Mouse (Mus musculus) heart, adult 11 months (tissue): ENCODE results near the gene Nagpa.

ENCODE experiments used
- DNase-seq: peaks from one replicate; pipeline ENCODE4 v3.0.0; 2022

Nagpa gene

GRCm38 (mm10) chr16:5203668-5204433, at the start of gene Nagpa:
TSS of gene Nagpa (minus strand) at chr16:5204012.
- peak; percentile 99 for DNase-seq

GRCm38 (mm10) chr16:5252260-5252659, 48.4 kb upstream of the Nagpa start:
- DNase-seq = peak; percentile 70

GRCm38 (mm10) chr16:5250891-5251290, 47.1 kb upstream of the Nagpa start:
- DNase-seq = peak; percentile 78

- DNase-seq = peak; percentile 97
These were observed 40.6 kb upstream of the Nagpa start for GRCm38 (mm10) chr16:5244411-5244810.

DNA sequence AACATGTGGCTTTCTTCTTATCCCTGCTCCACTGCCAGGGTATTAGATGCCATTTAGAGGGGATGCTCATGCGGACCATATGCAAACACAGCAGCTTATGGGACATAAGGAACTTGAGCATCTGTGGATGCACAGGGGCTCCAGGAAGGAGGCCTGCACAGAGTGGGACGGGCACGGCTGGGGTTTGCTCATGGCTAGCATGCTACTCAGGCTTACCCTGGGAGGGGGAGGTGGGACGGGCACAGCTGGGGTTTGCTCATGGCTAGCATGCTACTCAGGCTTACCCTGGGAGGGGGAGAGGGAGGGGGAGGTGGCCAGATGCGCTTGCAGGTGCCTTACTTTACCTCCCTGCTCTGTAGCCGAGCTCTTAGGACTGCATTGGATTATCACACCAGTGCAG, 39.1 kb upstream of the Nagpa start:
- peak; percentile 84 for DNase-seq

- peak; percentile 83 for DNase-seq
These were observed 38.5 kb upstream of the Nagpa start for GRCm38 (mm10) chr16:5242355-5242754.

DNA sequence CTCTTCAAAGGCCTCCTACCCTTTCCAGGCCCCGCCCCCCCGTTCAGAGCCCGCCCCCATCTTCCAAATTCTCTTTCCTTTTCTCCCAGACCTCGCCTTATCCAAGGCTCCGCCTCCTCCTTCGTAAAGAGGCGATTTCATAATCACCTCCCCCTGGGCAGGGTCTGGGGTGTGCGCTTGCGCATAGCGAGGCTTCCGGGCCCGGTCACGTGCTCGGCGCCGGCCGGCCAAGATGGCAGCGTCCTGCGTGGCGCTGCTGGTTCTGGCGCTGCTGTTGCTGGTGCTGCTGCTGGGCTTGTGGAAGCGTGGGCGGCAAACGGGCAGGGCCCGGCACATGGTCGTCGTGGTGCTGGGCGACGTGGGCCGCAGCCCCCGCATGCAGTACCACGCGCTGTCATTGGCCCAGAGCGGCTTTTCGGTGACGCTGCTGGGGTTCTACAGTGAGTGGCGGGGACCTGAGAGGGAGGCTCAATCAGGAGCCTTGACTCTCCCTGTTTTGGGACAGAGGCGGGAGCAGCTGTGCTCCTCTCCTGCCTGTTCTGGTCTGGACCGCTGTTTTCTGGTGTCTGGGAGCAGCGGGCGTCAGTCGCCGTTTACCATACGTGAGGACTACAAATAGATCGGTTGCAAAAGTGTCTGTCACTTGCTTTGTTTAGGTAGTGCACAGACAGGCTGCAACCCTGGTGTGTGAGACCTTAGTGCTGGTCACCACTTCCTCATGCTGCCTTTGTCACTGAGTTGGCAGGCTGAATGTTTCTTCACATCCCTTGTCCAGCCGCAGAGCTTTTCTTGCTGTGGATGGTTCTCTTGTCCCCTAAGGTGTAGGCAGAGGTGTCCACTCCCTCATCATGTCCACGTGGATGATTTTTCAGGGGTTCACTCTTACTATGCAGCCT, 29.9 kb upstream of the Nagpa start, which contains the start of gene Alg1:
Alg1 (plus strand) TSS at position 204 of the 896 bp plus-strand sequence.
- DNase-seq = peak; percentile 100

GRCm38 (mm10) chr16:5232982-5233381, 29.2 kb upstream of the Nagpa start:
- peak; percentile 41 for DNase-seq

- DNase-seq = peak; percentile 80
These were observed 24.3 kb upstream of the Nagpa start for GRCm38 (mm10) chr16:5228103-5228502.

DNA sequence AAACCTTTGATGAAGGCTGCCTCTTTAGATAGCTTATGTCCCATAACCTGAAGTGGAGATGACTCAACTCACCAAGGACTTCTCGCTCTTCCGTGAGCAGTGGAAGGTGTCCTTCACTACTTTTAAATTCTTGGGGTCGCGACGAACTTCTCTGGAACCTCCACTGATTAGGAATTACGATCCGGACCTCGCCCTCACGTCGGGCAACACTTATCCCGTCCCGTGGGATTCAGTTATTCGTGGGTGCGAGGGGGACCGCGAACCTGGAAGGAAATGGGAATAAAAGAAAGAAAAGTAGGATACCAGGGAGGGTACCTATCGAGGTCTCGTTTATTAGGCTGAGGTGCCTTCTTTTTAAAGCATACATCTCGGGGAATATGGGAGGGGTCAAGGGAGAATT, 23.7 kb upstream of the Nagpa start:
- DNase-seq = peak; percentile 85

DNA sequence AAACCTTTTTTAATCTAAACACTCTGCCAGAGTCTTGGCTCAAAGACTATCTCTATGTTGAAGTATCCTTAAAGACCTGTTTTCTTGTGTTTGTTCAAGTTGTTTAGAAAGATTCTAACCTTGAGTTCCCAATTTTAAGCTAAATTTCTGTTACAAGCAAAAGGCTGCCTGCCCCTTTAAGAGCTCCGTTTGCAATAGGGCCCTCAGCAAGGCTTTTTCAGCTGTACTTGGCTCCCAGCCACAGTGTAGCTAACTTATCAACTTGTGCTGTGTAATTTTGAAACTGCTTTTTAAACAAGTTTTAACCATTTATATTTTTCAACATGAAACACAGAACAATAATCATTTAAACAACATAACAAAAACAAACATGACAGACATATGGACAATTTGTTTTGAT, 22.7 kb upstream of the Nagpa start:
- peak; percentile 88 for DNase-seq

DNA sequence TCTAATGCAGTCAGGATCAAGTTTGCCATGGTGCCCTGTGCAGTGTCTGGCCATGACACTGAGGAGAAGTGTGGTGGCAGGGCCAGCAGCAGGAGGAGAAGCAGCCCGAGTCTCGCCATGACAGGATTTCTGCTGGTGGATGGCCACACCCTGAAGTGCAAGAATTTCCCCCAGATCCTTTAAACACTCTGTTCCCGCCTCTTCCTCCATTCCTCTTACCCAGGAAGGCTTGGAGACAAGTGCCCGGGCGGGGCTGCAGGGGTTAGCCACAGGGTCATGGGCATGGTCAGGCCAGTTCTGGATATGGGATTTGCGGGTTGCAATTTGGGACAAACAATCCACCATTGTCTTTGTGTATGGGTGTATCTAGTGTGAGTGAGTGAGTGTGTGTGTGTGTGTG, 18.3 kb upstream of the Nagpa start, which contains the start of gene AU021092:
AU021092 (minus strand) TSS at position 160 of the 400 bp plus-strand sequence.
- DNase-seq = peak; percentile 97

- peak; percentile 93 for DNase-seq
These were observed 17.6 kb upstream of the Nagpa start for GRCm38 (mm10) chr16:5221403-5221802.

- peak; percentile 93 for DNase-seq
These were observed 13.7 kb upstream of the Nagpa start for GRCm38 (mm10) chr16:5217341-5218133.

GRCm38 (mm10) chr16:5216686-5217085, 12.9 kb upstream of the Nagpa start:
- peak; percentile 97 for DNase-seq

DNA sequence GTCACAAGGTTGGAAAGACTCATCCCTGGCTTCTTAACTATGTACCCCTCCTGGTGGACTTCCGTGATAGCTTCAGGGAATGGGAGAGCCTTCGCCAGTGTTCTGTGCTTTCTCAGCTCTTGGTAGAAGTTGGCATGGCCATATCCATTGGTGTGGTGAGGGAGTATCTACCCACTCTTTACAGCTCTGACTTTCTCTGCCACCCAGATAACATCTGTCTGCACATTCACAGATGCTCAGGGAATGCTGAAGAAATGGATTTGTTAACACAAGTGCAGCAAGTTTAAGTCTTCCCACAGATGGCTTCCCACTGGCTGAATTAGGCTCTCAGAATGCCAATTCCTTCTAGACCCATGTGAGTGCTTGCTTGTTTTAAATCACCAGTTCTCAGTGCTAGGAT, 10.3 kb upstream of the Nagpa start:
- peak; percentile 79 for DNase-seq

DNA sequence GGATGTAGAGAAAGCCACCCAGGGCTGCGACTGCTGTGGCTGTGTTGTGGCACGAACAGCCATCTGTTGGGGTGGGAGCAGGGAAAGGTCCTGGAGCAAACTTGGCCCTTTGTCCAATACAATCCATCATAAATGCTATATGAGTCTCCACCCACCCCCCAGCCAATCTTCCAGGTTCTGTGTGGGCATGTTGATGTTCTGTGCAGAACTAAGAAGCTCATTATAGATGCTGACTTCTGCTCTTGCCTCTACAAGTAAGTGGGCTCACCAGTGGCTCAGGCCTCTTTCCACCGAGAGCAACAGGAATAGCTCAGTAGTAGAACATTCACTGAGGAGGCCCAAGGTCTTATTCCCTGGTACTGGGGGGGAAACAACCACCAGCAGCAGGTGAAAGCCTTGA, 8.3 kb upstream of the Nagpa start:
- peak; percentile 86 for DNase-seq

GRCm38 (mm10) chr16:5210365-5210764, 6.6 kb upstream of the Nagpa start:
- no peak for DNase-seq

DNA sequence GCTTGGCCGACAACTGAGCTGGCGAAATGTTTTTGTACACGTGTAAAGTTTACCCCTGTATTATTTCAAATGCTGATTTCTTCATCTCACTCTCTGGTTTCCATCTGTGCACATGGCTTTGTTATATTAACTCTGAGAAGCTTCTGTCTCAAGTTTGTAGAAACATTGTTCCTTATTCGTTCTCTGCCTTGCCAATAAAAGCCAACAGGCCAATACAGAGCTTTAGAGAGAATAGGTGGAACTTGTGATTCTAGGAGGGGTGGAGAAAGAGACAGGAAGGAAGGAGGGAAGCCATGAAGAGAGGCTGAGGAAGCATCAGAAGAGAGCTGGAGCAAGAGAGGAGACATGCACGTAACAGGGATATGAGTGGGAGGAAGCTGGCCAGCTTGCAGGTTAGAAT, 2.2 kb upstream of the Nagpa start:
- DNase-seq = peak; percentile 86

- DNase-seq = peak; percentile 93
These were observed 1.7 kb upstream of the Nagpa start for GRCm38 (mm10) chr16:5205431-5205970.

GRCm38 (mm10) chr16:5203200-5203599, 612 bp downstream of the Nagpa start:
- no peak for DNase-seq

- DNase-seq = peak; percentile 91
These were observed 1.1 kb downstream of the Nagpa start for GRCm38 (mm10) chr16:5202681-5203080.

GRCm38 (mm10) chr16:5195080-5195479, 8.7 kb downstream of the Nagpa start:
- DNase-seq = no peak
